Mouse (Mus musculus): ENCODE measurements around the gene Mical2.

Mical2 gene

DNA sequence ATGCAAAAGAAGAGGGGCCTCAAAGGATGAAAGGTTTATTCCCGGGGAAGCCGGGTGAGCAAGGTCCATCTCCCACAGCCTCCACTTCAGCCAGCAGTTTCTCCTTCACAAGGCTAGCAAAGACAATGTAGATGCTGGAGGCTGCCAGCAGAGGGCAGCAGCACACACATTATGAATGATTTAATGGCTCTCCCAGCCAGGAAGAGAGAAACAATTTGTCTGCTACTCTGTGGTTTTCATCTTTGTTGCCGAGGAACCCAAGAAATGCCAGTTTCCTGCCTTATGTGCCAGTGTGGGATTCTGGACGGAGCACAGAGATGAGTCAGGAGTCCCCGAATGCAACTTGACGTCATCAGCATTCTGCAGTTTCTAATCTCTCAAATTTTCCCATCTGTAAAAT, 174.5 kb downstream of the Mical2 start:
- DNase-seq (ENCODE audit: low spot score) = peak; percentile 27

DNA sequence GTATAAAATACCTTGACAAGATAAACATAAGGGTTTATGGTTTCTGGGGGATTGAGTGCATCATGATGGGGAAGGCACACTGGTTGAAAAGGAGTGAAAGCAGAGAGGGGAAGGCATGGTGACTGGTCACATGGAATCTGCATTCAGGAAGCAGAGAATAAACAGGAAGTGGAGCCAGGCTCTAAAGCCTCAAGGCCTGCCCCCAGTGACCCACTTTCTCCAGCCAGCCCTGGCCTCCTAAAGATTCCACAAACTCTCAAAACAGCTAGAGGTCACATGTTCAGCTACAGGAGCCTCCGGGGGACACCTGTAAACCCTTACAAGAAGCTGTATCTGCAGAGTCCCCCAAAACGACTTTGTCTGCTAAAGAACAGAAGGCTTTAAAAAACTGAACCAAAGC, 179.4 kb downstream of the Mical2 start:
- no peak for DNase-seq (ENCODE audit: low spot score)

DNA sequence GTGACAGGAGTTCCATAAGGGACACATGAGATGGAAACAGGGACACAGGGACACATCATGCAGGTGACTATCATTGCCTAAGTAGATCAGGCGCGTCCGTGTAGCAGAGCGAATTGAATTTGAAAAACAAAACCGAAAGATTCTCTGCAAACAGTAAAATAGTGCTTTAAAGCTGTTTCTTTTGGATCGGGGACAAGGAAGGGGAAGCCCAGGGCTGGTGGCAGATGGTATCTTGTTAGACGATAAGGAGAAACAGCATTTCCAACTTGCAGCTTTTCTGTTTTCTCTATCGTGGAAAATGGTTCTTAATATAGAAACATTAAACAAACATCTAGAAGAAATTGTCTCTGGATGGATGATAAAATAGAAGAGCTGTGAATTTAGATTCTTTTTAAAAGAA, 179.9 kb downstream of the Mical2 start:
- DNase-seq (ENCODE audit: low spot score) = no peak

DNA sequence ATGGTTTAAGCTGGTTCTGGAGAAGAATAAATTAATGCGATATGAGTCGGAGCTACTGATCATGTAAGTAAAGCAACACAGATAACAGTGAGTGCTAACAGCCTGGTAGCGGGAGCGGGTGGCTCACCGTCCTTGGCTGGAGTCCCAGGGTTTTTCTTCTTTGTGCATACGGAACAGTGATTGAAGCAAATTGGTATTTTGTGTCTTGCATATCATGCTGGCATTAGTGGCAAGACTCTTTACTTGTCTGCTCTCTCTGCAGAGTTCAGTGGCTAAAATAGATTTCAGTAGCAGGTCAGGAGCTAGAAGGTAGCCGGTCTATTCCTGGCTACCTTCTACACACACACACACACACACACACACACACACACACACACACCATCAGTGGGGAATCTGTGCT, 181.9 kb downstream of the Mical2 start:
- DNase-seq (ENCODE audit: low spot score) = no peak

DNA sequence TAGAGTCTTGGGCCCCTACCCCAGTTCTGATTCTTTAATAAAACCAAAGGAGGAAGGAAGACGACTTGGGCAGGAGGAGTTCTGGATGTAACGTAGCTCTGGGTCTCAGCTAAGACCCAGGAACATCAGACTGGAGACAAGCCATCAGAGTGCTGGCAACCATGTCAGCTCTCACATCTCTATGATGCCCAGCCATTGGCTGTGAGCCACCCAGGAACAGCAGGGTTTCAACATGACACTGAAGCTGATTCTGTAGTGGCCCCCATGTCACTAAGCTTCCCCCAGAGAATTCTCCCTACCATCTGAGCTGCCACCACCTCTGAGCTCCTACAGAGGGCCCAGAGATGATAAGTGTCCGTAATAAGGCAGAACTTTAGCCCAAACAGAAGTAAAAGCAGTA, 184.3 kb downstream of the Mical2 start:
- DNase-seq (ENCODE audit: low spot score) = no peak

GRCm38 (mm10) chr7:112413286-112413685, 187.6 kb downstream of the Mical2 start:
- no peak for DNase-seq (ENCODE audit: low spot score)

- DNase-seq (ENCODE audit: low spot score) = no peak
Measured at GRCm38 (mm10) chr7:112416058-112416526, 190.4 kb downstream of the Mical2 start.

DNA sequence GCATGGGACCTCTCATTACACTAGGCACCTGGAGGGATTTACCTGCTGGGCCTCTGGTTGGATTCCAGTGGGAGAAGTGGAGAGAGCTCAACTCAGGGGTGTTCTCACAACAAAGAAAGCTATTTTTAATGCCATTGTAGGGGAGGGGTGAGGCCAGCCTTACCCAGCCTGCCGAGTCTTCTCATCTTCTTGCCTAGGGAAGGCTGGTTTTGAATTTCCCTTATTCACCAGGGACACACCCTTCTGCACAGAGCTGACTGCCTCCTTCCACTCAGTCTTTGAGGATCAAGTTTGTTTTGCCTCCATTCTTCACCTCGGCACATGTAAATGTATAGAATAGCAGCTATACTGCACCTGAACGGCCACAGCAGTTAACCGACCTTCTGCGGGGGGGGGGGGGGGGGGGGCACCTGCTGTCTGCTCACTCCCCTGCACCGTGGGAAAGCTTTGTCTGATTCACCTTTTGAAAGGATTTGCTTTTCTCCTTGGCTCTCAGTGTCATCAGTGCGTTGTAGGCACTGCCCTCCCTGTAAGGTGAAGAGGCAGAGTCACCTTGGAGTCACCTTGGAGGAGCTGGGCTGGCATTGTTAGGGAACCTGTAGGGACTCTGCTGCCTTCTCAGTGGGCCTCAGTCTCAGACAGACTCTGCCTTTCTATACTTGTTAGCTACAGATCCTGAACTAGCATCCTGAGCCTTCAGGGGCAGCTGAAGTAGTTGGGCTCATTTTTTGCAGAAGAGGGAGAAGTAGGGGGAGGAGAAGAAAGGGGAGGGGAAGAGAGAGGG, 191.3 kb downstream of the Mical2 start:
- no peak for DNase-seq (ENCODE audit: low spot score)

DNA sequence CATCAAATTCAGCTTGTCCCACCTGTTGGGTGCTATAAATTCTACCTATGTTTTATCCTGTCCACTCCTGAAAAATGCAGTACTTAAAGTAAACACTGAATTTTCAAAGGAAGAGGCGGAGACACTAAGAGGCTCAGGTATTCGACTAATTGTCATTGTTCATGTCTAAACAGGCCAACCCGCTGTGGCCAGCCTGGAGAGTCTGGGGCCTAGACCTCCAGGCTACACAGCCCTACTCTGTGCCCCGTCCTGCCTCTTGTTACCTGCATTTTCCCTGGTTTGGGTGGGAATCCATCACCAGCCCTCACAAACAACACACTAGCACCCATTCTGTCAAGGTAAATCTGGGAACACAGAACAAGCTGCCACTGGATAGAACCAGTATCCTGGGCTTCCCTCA, 191.9 kb downstream of the Mical2 start:
- DNase-seq (ENCODE audit: low spot score) = no peak

GRCm38 (mm10) chr7:112423438-112423837, 197.8 kb downstream of the Mical2 start:
- no peak for DNase-seq (ENCODE audit: low spot score)

GRCm38 (mm10) chr7:112426811-112427210, 201.2 kb downstream of the Mical2 start:
- no peak for DNase-seq (ENCODE audit: low spot score)

DNA sequence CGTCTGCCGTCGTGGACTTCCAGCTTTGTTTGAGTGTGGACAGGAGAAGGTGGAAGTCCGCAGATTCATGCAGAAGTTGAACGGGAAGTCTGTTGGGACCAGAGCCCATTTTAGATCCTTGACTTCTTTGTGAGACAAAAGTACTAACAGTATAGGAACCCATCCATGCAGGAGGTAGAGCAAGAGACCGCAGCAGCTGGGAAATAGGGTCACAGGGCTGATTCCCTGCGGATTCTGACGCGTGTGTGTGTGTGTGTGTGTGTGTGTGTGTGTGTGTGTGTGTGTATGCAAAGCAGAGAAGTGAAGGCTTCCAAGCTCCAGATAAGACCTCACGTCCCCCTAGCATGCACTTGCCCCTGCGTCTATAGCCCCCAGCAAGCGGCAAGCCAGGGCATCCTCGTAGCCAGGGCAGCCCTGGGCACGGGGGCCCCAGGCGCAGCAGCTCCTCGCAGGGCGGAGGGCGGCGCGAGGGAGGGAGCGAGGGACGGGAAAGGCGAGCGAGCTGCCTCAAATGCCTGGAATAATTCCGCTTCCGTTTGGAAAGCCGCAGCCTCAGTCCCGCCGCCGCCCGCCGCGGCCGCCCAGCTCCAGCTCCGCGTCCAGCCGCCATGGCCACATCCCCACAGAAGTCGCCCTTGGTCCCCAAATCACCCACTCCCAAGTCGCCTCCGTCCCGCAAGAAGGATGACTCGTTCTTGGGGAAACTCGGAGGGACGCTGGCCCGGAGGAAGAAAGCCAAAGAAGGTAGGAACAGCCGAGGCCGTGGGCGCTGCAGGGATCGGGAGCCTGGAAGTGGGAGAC, 201.9 kb downstream of the Mical2 start, which contains the start of gene Parva:
Gene Parva (plus strand): TSS at position 149 of the 801 bp plus-strand sequence.
- DNase-seq (ENCODE audit: low spot score) = no peak

GRCm38 (mm10) chr7:112428158-112428535, 202.5 kb downstream of the Mical2 start:
- no peak for DNase-seq (ENCODE audit: low spot score)

DNA sequence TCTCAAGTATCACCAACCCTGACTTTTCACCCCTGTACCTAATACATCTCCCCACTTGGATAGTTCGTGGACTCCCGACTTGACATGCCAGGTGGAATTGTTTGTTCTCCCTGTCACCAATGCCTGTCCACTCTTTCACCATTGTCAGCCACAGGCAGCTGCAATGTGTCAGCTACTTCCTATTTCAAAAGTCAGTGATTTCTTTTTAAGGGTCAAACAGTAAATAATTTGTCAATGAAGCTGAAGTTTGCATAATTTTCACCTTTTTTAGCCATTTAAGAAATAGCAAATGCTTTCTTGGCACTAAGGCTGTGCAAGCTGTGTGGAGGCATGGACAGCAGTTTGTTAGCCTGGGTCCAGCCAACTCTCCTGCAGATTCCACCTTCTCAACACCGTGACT, 214.2 kb downstream of the Mical2 start:
- DNase-seq (ENCODE audit: low spot score) = no peak

DNA sequence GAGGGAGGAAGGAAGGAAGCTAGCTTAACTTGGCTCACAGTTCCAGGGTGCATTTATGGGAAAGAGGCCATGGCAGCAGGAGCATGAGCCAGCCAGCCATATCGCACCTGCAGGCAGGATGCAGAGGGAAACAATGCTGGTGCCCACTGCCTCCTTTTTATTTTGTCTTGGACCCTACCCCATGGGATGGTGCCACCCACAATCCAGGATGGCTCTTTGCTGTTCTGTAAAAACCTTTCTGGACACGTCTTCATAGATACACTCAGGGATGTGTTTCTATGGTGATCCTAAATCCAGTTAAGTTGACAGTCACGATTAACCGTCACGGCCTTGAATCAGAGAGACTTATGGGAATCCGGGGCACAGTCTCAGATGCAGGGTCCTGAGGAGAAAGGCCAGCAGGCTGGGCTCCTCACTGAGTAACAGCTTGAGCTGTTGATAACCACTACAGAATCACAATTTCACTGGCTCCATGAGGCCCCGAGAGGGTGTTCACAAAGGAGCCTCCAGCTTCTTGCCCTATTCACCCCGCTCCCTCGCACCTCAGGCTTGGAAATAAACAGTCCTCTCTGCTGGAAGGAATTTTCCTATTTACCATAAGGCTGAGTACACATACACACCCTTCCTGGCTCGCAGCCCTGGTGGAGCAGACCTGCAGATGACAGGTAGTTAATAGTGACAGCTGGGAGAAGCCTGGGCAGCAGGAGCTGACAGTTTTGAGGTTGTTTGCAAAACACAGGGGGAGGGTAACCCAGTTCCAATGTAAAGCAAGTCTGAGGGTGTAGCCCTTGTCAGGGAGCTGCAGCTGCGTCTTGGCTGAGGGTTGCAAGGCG, 218.7 kb downstream of the Mical2 start:
- DNase-seq (ENCODE audit: low spot score) = no peak

DNA sequence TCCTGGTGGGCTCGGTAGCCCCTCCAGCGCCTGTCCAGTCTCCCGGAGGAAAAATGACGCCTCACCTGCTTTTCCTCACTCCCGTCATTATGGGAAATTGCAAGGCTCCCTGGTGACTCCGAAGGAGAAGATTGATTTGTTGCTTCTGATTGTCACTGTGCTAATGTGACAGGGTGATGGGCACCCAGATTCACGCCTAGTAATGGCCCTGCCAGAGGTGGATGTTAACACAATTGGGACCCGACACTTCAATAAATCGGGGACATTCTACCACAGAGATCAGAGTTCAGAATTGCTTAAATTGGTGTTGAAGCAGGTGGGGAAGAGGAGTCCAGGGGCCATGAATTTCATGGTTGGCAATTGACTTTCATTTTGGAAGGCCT, 219.3 kb downstream of the Mical2 start:
- no peak for DNase-seq (ENCODE audit: low spot score)

- DNase-seq (ENCODE audit: low spot score) = no peak
Measured at GRCm38 (mm10) chr7:112446498-112446897, 220.8 kb downstream of the Mical2 start.

DNA sequence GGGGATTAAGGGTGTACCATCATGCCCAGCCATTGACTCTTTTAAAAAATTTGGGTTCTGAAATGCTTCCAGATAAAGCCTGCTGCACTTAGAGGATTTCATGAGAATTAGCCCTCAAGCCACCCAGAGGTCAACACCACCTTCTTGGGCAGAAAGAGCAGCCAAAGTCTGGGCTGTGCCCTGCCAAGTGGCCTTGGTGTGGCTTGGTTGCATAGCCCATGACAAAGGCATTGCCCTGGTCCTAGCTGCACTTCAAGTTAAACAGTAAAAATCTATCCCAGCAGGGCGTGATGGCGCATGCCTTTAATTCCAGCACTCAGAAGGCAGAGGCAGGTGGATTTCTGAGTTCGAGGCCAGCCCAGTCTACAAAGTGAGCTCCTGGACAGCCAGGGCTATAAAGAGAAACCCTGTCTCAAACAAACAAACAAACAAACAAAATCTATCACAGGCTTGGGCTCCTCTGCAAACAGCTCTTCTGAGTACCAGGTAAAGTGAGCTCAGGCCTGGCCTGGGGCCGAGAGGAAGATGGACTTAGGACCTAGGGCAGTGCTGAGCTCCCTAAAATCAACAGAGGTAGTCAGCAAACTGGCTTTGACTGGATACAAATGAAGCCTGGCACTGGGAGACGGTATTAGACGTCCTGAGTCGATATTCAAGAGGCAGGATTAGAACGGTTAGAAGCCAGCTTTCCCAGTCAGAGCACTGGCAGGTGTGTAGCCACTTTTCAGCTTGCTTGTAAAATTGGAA, 224.5 kb downstream of the Mical2 start:
- no peak for DNase-seq (ENCODE audit: low spot score)

DNA sequence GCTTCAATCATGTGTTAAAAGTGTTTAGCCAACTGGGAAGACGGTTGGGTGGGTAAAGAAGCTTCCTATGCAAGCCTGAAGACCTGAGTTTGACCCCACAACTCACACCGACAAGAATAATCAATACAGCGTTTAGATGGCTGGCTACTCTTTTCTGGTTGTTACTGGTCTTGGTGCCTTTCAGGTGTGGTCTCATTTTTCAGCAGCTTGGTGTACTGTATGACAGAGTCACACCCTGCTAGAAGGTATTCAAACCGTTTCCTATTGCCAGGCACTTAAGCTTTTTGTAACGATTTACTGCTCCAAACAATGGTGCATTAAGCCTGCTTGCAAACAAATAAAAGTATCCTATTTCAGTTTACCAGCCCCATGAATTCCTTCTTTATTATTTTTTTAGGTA, 226.8 kb downstream of the Mical2 start:
- DNase-seq (ENCODE audit: low spot score) = no peak

- DNase-seq (ENCODE audit: low spot score) = no peak
Measured at GRCm38 (mm10) chr7:112453805-112454214, 228.2 kb downstream of the Mical2 start.

- no peak for DNase-seq (ENCODE audit: low spot score)
Measured at GRCm38 (mm10) chr7:112454380-112454779, 228.7 kb downstream of the Mical2 start.

DNA sequence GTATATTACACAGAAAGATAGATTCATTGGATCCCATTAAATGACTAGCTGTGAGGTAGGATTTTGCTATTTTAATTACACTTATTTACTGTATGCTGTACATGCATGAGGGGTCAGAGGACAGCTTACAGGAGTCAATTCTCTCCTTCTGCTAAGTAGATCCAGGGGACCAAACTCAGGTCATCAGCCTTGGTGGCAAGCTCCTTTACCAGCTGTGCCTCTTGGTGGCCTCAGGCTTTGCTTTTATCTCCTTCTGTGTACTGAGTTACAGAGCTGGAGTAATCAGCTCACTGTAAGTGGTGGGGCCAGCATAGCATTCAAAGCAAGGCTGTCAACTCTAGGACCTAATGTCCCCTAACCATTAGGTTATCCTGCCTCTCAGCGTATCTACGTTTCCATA, 229.3 kb downstream of the Mical2 start:
- DNase-seq (ENCODE audit: low spot score) = no peak
